Comparison of ENCODE assay signal across 10 mouse cellular contexts in genomic region chr2:53125998-53126397, GRCm38 (mm10).
A peak's percentile ranks its signal among the peaks of the same experiment; 100 is the strongest.
DNase-seq lines count a peak whose midpoint lies in the region; ATAC-seq lines count a peak whose summit lies in the region.
"Had no signal": no experiment of that assay in that cellular context is flagged by ENCODE, and none has a peak within 500 bp of the region (broad histone marks: within the 10 kb centered on the region; RNA-seq: fewer than 3 reads in every experiment).

No protein-coding gene starts in this region.

- ATAC-seq in heart, embryonic 12.5 days (ENCODE audit: insufficient number of reproducible peaks, low FRiP score), result no peak
- ATAC-seq in megakaryocyte-erythroid progenitor cell, adult 5-6 weeks (replicated peaks; ENCODE audit: low FRiP score, low TSS enrichment, poor library complexity, severe bottlenecking), result 0 out of 2 replicates have a peak, but pooled peaks have one; percentile 53
- ATAC-seq in forebrain, embryonic 16.5 days, result no peak
- ATAC-seq: Patski had no signal

- intact Hi-C loops in heart, postnatal 10 days (cut with DNase I), result no loop called here

- no peaks in the 10 kb centered on the region for H3K27me3 ChIP-seq in heart, embryonic 12.5 days (replicated peaks)
- no peaks in the 10 kb centered on the region for H3K27me3 ChIP-seq in forebrain, embryonic 16.5 days (replicated peaks; ENCODE audit: control insufficient read depth, insufficient read depth, low read length)
- H3K27me3 ChIP-seq: embryonic facial prominence, embryonic 15.5 days; liver, embryonic 15.5 days; Patski had no signal

- H3K27ac ChIP-seq in heart, embryonic 12.5 days (ENCODE audit: poor library complexity, severe bottlenecking), result no peak overlapping the region
- no peak overlapping the region for H3K27ac ChIP-seq in forebrain, embryonic 16.5 days (ENCODE audit: low read length)
- H3K27ac ChIP-seq: embryonic facial prominence, embryonic 15.5 days; liver, embryonic 15.5 days had no signal

- DNase-seq in heart, postnatal 10 days, result peak; percentile 6 to 9
- DNase-seq in retina, postnatal 1 day, result peak; percentile 6
- no peak for DNase-seq in retina, embryonic 14.5 days (ENCODE audit: low spot score)
- DNase-seq in adipocyte (ENCODE audit: low spot score), result peak; percentile 36

- H3K4me2 ChIP-seq in heart, embryonic 12.5 days, result no peak overlapping the region
- H3K4me2 ChIP-seq in forebrain, embryonic 16.5 days (ENCODE audit: low read length), result no peak overlapping the region
- H3K4me2 ChIP-seq: embryonic facial prominence, embryonic 15.5 days; liver, embryonic 15.5 days had no signal

- WGBS in heart, embryonic 12.5 days, result 85% methylated on average over 3 of the region's 3 CpGs
- 84% methylated on average over 3 of the region's 3 CpGs for WGBS in forebrain, embryonic 16.5 days

- no peak overlapping the region for H3K9ac ChIP-seq in heart, embryonic 12.5 days
- H3K9ac ChIP-seq in forebrain, embryonic 16.5 days (replicated peaks; ENCODE audit: low read depth, low read length), result no peak overlapping the region
- H3K9ac ChIP-seq: embryonic facial prominence, embryonic 15.5 days; liver, embryonic 15.5 days had no signal

- H3K36me3 ChIP-seq in heart, embryonic 12.5 days, result peaks cover 20% of the 10 kb centered on the region; the same call in 1 of the 2 replicates
- H3K36me3 ChIP-seq in forebrain, embryonic 16.5 days (ENCODE audit: control insufficient read depth, insufficient read depth), result peaks cover 31% of the 10 kb centered on the region
- H3K36me3 ChIP-seq: liver, embryonic 15.5 days had no signal

- H3K9me3 ChIP-seq in heart, embryonic 12.5 days (replicated peaks), result no peaks in the 10 kb centered on the region
- H3K9me3 ChIP-seq in forebrain, embryonic 16.5 days (ENCODE audit: control insufficient read depth, low read length), result no peaks in the 10 kb centered on the region
- H3K9me3 ChIP-seq: embryonic facial prominence, embryonic 15.5 days; liver, embryonic 15.5 days had no signal

- H3K4me1 ChIP-seq in heart, embryonic 12.5 days (replicated peaks), result 0 out of 2 replicates have a peak, but pooled peaks cover 4% of the 10 kb centered on the region
- no peaks in the 10 kb centered on the region for H3K4me1 ChIP-seq in forebrain, embryonic 16.5 days (replicated peaks; ENCODE audit: control insufficient read depth, insufficient read depth, low read length)
- H3K4me1 ChIP-seq: embryonic facial prominence, embryonic 15.5 days; liver, embryonic 15.5 days had no signal

- no peak overlapping the region for H3K4me3 ChIP-seq in heart, embryonic 12.5 days
- no peak overlapping the region for H3K4me3 ChIP-seq in forebrain, embryonic 16.5 days (replicated peaks; ENCODE audit: low read length)
- H3K4me3 ChIP-seq: embryonic facial prominence, embryonic 15.5 days; liver, embryonic 15.5 days had no signal
